Mouse (Mus musculus) liver, adult 2 months (tissue): Measurements from ENCODE around the gene Sec63.

Experiments used
- CTCF ChIP-seq: fragments of 200-500 bp; IDR thresholded peaks from 2 replicates; pipeline ENCODE4 v1.5.1; 2011; ENCODE audit warnings: low read depth, low read length, control low read depth
- POLR2A ChIP-seq: fragments of 200-500 bp; IDR thresholded peaks from 2 replicates; pipeline ENCODE4 v1.6.1; 2011; ENCODE audit warnings: low read length, control low read depth; ENCODE audit not compliant: insufficient read depth; ENCODE audit errors: extremely low read depth

DNA sequence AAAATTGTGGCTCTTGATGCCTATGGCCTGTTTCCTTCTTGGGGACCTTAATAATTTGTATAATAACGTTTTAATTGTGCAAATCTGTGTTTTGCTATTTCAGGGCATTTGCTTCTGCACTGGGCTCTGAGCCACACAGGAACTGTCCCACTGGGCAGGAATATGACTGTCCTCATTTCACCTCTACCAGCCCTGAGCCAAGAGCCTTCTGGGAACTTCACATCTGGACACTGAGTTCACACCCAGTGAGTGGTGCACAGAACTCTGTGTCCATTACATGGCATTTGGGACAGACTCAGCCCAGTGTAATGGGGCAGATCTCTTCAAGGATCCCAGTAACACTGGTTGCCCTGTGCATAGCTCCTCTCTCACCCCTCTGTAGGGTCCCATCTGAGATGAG is 82.1 kb downstream of the Sec63 start:
- TF ChIP-seq CTCF (no peak), POLR2A (no peak)
